Mouse (Mus musculus): ENCODE data around the gene Kif13a. TPM values are rescaled to one million over a fixed set of nuclear protein-coding genes. Genes with fewer than 3 reads are reported as not detected.
A peak's percentile ranks its signal among the peaks of the same experiment; 100 is the strongest.

Gene Kif13a
- polyA plus RNA-seq, 1 experiment from 2014 or later = 11.4 TPM

DNA sequence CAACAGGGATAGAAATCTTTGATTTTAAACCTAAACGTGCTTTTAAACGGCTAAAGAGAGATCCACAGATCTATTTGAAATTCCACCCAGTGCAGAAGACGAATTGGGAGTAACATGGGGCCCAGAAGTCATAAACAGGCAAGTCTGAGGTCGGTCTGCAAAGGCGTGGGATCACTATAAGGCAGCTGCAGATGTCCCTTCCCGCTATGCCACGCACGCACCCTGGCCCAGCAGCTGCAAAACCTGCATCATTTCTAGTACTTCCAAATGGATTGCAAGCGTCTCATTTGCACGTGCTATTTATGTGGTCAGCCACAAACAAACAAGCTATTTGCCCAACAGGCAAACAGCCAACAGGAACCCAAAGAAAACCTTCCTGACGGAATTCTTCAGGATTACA is 56.9 kb downstream of the Kif13a start:
- H3K36me3 ChIP-seq = no peaks in the 10 kb centered on the region
- H3K4me1 ChIP-seq = peaks cover 12% of the 10 kb centered on the region
- no peaks in the 10 kb centered on the region for H3K9me3 ChIP-seq
- no peak overlapping the region for H3K4me2 ChIP-seq (replicated peaks)
- no peaks in the 10 kb centered on the region for H3K27me3 ChIP-seq
- ATAC-seq (replicated peaks) = no peak
- H3K4me3 ChIP-seq = no peak overlapping the region
- no peak overlapping the region for H3K9ac ChIP-seq (replicated peaks)
- 67% methylated on average over 11 of the region's 11 CpGs for WGBS
- H3K27ac ChIP-seq (replicated peaks) = no peak overlapping the region

DNA sequence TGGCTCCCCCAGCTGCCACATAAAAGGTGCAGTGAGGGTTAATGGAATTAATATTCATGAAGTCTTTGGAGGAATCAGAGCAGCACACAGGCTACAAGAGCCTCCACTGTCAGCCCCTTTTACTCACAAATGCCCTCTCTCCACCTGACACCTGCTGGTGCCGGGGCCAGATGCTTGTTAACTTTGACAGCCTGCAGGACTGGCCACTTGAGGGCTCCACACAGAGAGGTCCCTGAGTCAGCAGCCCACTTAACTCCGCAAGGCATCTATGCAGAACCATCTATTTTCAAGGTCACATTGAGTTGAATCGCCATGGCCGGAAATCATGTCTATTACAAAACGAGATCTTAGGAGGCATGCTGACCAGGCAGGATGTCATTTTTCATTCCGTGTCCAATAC is 57.5 kb downstream of the Kif13a start:
- no peak overlapping the region for H3K9ac ChIP-seq (replicated peaks)
- H3K4me3 ChIP-seq = no peak overlapping the region
- peak; percentile 41; the same call in 1 of the 2 replicates for ATAC-seq (replicated peaks)
- no peaks in the 10 kb centered on the region for H3K9me3 ChIP-seq
- 53% methylated on average over 6 of the region's 6 CpGs for WGBS
- no peaks in the 10 kb centered on the region for H3K27me3 ChIP-seq
- H3K4me2 ChIP-seq (replicated peaks) = no peak overlapping the region
- H3K4me1 ChIP-seq = peaks cover 12% of the 10 kb centered on the region
- no peaks in the 10 kb centered on the region for H3K36me3 ChIP-seq
- no peak overlapping the region; the same call in 1 of the 2 replicates for H3K27ac ChIP-seq (replicated peaks)

DNA sequence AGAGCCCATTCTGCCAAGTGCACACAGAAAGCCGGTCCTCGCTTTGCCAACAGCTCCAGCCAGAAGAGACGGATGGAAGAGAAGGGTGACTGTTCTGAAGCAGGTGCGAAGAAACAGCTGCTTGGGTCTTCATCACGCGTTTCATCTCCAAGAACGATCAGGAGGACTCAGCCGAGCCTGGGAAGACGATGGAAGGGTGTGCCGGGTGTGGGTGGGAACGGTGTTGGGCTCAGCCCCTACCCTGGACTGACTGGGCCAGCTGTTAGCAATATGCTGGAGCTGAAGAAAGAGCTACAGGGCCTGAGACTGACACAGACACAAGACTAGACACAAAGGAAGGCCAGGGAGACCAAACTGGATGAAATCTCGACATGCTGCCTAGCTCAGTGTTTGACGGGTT is 60.2 kb downstream of the Kif13a start:
- Histone ChIP-seq H3K9ac (replicated peaks) (no peak overlapping the region), H3K27me3 (no peaks in the 10 kb centered on the region), H3K9me3 (no peaks in the 10 kb centered on the region), H3K4me1 (peaks cover 12% of the 10 kb centered on the region), H3K4me3 (no peak overlapping the region), H3K4me2 (replicated peaks) (no peak overlapping the region), H3K36me3 (no peaks in the 10 kb centered on the region), H3K27ac (replicated peaks) (no peak overlapping the region)
- WGBS = 89% methylated on average over 13 of the region's 13 CpGs
- no peak for ATAC-seq (replicated peaks)

DNA sequence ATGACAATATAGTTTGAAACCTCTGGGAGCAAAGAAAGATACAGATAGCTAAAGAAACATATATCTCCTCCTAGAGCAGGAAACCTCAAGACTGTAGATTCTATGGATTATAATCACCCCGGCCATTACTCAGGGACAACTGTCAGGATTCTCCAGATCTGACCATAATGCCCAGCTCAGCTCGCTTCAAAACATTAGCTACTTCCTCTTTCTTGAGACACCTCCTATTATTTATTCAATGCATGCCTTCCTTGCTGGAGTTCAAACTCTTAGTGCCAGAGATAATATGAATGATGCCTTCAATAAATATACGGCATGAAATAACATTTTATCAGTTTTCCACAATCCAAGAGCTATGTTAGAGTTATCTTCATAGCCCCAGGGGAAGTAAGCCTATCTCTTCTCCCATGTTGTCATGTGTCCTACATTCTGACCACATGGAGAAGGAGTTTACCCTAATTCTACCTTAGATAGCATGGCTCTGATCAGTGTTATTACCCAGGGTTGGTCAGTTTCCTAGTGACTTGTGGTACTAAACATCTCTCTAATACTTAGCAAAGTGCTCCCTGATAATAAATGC is 66.4 kb downstream of the Kif13a start:
- no peak overlapping the region for H3K4me3 ChIP-seq
- ATAC-seq (replicated peaks) = no peak
- H3K4me2 ChIP-seq (replicated peaks) = no peak overlapping the region
- no peaks in the 10 kb centered on the region for H3K36me3 ChIP-seq
- H3K4me1 ChIP-seq = 0 out of 2 replicates have a peak, but pooled peaks cover 3% of the 10 kb centered on the region
- no peaks in the 10 kb centered on the region for H3K9me3 ChIP-seq
- 94% methylated on average over 3 of the region's 3 CpGs for WGBS
- H3K27me3 ChIP-seq = no peaks in the 10 kb centered on the region
- H3K27ac ChIP-seq (replicated peaks) = no peak overlapping the region
- H3K9ac ChIP-seq (replicated peaks) = no peak overlapping the region

DNA sequence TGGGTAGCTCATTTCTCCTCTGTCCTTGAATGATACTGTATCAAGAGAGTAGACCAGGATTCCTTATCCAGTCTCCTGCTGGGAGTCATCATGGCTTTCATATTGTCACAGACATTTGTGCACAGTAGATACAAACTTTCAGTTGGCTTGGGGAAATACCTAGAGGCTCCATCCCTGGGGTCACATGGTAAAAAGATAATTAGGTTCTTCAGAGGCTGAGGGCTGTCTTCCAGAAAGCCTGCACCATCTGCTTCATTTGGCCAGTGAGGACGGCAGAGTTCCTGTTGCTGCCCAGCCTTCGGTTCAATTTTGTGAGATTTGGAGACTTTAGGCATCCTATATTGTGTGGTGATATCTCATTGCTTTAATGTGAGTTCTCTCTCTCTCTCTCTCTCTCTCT is 69.8 kb downstream of the Kif13a start:
- Histone ChIP-seq H3K27me3 (no peaks in the 10 kb centered on the region), H3K36me3 (no peaks in the 10 kb centered on the region), H3K9ac (replicated peaks) (no peak overlapping the region), H3K4me1 (0 out of 2 replicates have a peak, but pooled peaks cover 3% of the 10 kb centered on the region), H3K9me3 (no peaks in the 10 kb centered on the region), H3K27ac (replicated peaks) (no peak overlapping the region), H3K4me3 (no peak overlapping the region), H3K4me2 (replicated peaks) (no peak overlapping the region)
- ATAC-seq (replicated peaks) = no peak
- WGBS = 77% methylated on average over 2 of the region's 2 CpGs

DNA sequence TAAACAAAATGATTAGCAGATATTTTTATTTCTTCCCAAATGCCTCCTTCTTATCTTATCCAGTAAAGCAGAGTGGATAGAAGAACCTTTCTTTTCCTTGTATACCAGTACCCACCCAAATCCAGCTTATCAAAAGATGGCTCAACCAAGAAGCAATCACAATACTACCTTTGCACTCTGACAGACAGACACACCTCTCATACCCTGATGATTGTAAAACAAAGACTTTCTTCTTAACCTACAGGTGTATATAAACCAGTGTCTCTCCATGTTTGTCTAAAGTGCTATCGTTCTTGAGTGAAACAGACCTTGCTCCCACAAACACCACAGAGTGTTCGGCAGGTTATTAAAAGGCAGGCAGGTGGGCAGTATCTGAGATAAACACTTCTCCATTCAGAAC is 70.5 kb downstream of the Kif13a start:
- Histone ChIP-seq H3K4me1 (0 out of 2 replicates have a peak, but pooled peaks cover 3% of the 10 kb centered on the region), H3K27me3 (no peaks in the 10 kb centered on the region), H3K27ac (replicated peaks) (no peak overlapping the region), H3K9ac (replicated peaks) (no peak overlapping the region), H3K4me2 (replicated peaks) (no peak overlapping the region), H3K9me3 (no peaks in the 10 kb centered on the region), H3K4me3 (no peak overlapping the region), H3K36me3 (no peaks in the 10 kb centered on the region)
- ATAC-seq (replicated peaks) = no peak
- 90% methylated on average over 2 of the region's 2 CpGs for WGBS

DNA sequence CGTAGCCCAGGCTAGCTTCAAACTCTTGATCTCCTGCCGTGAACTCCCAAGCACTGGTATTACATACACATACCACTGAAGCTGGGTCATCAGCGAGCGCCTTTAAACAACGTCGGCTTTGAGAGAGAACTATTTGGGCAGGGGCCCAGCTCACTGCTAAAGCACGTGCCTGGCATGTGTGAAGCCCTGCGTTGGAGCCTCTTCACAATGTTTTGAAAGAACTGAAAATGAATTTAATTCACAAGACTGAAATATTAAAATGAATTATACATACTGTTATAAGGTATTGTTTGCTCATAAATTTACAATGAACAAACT is 70.9 kb downstream of the Kif13a start:
- Histone ChIP-seq H3K36me3 (no peaks in the 10 kb centered on the region), H3K4me3 (no peak overlapping the region), H3K9ac (replicated peaks) (no peak overlapping the region), H3K9me3 (no peaks in the 10 kb centered on the region), H3K4me2 (replicated peaks) (no peak overlapping the region), H3K27ac (replicated peaks) (no peak overlapping the region), H3K4me1 (0 out of 2 replicates have a peak, but pooled peaks cover 3% of the 10 kb centered on the region), H3K27me3 (no peaks in the 10 kb centered on the region)
- no peak for ATAC-seq (replicated peaks)
- 71% methylated on average over 8 of the region's 8 CpGs for WGBS

DNA sequence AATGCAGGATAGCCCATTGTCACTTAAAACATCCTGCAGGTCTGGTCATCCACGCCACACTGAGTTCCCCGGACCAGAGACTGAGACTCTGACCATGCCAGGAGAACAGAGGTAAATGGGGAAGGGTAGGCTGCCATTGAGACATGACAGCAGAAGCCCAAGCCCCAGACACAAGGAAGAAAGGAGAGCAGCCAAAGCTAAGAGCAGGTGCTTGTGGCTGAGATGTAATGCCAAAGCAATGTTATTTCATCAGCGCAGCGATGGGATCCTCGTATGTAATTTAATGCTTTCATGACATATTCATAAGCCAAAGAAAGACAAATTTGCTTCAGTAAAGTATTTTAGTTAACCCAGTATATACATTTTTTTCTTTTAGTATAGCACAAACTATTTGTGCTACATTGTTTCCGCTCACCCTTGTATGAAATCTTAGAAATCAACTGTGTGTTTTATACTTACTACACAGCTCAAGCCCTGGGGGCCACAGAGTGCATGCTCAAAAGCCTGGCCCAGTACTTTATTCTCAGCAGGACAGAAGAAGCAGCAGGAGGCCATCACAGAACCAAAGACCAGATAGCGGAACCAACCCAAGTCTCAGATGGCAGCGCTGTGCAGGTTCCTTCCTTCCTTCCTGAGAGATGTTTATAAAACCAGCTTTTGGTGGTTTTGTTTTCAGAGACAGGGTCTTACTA is 71.4 kb downstream of the Kif13a start:
- no peaks in the 10 kb centered on the region for H3K9me3 ChIP-seq
- no peak for ATAC-seq (replicated peaks)
- no peaks in the 10 kb centered on the region for H3K27me3 ChIP-seq
- H3K9ac ChIP-seq (replicated peaks) = no peak overlapping the region
- H3K36me3 ChIP-seq = no peaks in the 10 kb centered on the region
- no peak overlapping the region for H3K27ac ChIP-seq (replicated peaks)
- no peak overlapping the region for H3K4me2 ChIP-seq (replicated peaks)
- H3K4me3 ChIP-seq = no peak overlapping the region
- WGBS = 84% methylated on average over 8 of the region's 8 CpGs
- 0 out of 2 replicates have a peak, but pooled peaks cover 3% of the 10 kb centered on the region for H3K4me1 ChIP-seq

DNA sequence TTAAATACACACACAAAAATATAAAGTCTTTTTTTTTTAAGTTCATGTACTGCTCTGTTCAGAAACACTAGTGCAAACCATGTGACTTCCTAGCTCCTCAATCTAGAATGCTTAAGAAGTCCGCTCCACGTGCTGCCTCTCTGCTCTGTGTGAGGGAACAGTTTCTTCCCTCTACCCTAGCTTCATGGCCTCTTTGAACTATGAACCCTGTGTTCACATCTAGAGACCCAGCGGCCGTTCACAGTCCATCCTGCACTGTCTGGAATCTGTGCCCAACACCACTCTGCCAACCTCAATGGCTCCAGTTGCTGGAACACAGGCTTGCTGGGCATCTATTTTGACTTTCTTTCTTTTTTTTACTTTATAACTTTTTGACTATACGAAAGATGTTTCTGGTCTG is 75.2 kb downstream of the Kif13a start:
- Histone ChIP-seq H3K4me1 (0 out of 2 replicates have a peak, but pooled peaks cover 3% of the 10 kb centered on the region), H3K4me3 (no peak overlapping the region), H3K9ac (replicated peaks) (no peak overlapping the region), H3K27ac (replicated peaks) (no peak overlapping the region), H3K4me2 (replicated peaks) (no peak overlapping the region), H3K27me3 (no peaks in the 10 kb centered on the region), H3K9me3 (no peaks in the 10 kb centered on the region), H3K36me3 (no peaks in the 10 kb centered on the region)
- ATAC-seq (replicated peaks) = no peak
- 88% methylated on average over 5 of the region's 5 CpGs for WGBS

DNA sequence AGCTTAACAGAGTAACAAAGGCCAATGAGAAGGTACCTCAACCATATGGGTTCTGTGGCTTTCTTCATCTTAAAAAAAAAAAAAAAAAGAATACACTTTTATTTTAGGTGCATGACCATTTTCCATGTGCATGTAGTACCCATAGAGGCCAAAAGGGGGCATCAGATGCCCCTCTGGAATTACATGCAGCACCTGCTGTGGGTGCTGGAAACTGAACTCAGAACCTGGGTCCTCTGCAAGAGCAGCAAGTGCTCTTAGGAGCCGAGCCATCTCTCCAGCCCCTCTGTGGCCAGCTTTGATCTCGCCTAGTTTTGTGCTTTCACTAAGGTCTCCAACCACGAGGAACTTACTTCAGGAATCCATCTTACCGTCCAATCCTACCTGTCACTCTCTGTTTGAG is 77.2 kb downstream of the Kif13a start:
- WGBS = 96% methylated on average over 4 of the region's 4 CpGs
- no peak for ATAC-seq (replicated peaks)
- H3K27me3 ChIP-seq = no peaks in the 10 kb centered on the region
- H3K9me3 ChIP-seq = no peaks in the 10 kb centered on the region
- H3K27ac ChIP-seq (replicated peaks) = no peak overlapping the region
- H3K9ac ChIP-seq (replicated peaks) = no peak overlapping the region
- no peaks in the 10 kb centered on the region for H3K4me1 ChIP-seq
- no peak overlapping the region for H3K4me2 ChIP-seq (replicated peaks)
- H3K36me3 ChIP-seq = no peaks in the 10 kb centered on the region
- no peak overlapping the region for H3K4me3 ChIP-seq

DNA sequence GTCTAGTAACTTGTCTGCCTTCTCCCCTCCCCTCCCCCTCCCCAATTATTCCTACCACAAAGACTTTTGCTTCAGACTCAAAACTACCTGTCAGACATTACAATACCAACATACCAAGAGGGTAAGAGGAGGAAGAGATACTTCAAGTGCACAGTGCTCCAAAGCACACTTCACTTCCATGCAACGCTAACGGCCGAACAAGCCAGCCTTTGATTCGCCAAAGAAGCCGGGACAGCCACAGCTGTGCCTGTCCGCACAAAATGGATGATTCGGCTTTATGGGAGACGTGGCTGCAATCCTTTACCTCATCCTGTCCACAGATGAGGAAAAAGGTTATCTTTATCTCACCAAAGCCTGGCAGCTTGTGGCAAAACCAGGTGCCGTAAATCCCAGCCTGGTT is 84.2 kb downstream of the Kif13a start:
- no peak overlapping the region for H3K9ac ChIP-seq (replicated peaks)
- H3K27ac ChIP-seq (replicated peaks) = no peak overlapping the region
- no peaks in the 10 kb centered on the region for H3K9me3 ChIP-seq
- H3K4me3 ChIP-seq = no peak overlapping the region
- no peak for ATAC-seq (replicated peaks)
- H3K4me1 ChIP-seq = peaks cover 3% of the 10 kb centered on the region; the same call in 1 of the 2 replicates
- WGBS = 84% methylated on average over 9 of the region's 9 CpGs
- H3K4me2 ChIP-seq (replicated peaks) = no peak overlapping the region
- no peaks in the 10 kb centered on the region for H3K36me3 ChIP-seq
- H3K27me3 ChIP-seq = no peaks in the 10 kb centered on the region

DNA sequence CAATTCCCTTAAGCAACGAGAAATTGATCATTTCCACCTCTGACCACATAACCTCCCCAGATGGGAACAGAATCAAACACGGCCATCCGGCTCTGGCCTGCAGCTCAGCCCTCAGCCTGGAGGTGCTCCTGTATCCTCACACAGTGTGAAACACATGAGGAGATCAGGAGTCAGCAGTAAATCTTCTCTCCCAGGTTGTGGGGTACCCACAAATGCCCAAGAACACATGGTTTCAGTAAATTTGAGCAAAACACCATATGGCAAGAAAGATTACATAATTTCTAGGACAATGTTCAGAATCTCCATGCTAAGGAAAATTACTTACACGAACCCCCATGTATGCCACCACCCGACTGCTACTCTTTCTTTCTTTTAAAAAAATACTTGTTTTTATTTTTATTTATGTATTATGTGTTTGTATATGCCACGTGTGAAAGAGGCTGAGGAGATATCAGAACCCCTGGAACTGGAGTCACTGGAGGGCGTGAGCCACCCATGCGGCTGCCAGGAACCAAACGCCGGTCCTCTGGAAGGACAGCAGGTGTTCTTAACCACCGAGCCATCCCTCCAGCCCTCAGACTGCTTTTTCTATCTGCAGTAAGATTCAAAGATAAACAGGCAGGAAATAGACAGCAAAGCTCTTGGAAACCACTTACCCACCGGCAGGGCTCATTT is 85.0 kb downstream of the Kif13a start:
- no peak overlapping the region for H3K4me2 ChIP-seq (replicated peaks)
- H3K9me3 ChIP-seq = no peaks in the 10 kb centered on the region
- WGBS = 75% methylated on average over 12 of the region's 12 CpGs
- no peak overlapping the region for H3K4me3 ChIP-seq
- H3K4me1 ChIP-seq = peaks cover 5% of the 10 kb centered on the region; the same call in 1 of the 2 replicates
- ATAC-seq (replicated peaks) = no peak
- H3K27ac ChIP-seq (replicated peaks) = no peak overlapping the region
- H3K9ac ChIP-seq (replicated peaks) = no peak overlapping the region
- H3K36me3 ChIP-seq = no peaks in the 10 kb centered on the region
- no peaks in the 10 kb centered on the region for H3K27me3 ChIP-seq

Data from forebrain, embryonic 15.5 days (tissue).